Mouse (Mus musculus) lung, postnatal 0 days (tissue): ENCODE results near the gene Sez6.

Experiments used
- CTCF ChIP-seq: IDR thresholded peaks from 2 replicates; pipeline ENCODE4 v1.5.1; 2016; ENCODE audit warnings: antibody characterized with exemption, mild to moderate bottlenecking
- EP300 ChIP-seq: IDR thresholded peaks from 2 replicates; pipeline ENCODE4 v1.6.1; 2016; ENCODE audit warnings: antibody characterized with exemption, mild to moderate bottlenecking, control low read depth

- TF ChIP-seq CTCF (no peak), EP300 (no peak)
Measured at GRCm38 (mm10) chr11:77973520-77973919, 42.9 kb downstream of the Sez6 start.
